Mouse (Mus musculus) cerebellum, adult 2 months (tissue): ENCODE data around the gene Dlgap4. TPM values are rescaled to one million over a fixed set of nuclear protein-coding genes. Genes with fewer than 3 reads are reported as not detected.

ENCODE experiments used
- DNase-seq, 2 experiments: peaks; one replicate each; pipeline ENCODE4 v3.0.0; 2021
- H3K27ac ChIP-seq: fragments of 200-500 bp; 2 replicates; pipeline ENCODE4 v1.5.1; 2012; ENCODE audit warnings: low read length, control low read depth, inconsistent platforms; ENCODE audit not compliant: insufficient read depth
- H3K27me3 ChIP-seq: fragments of 200-500 bp; 2 replicates; pipeline ENCODE4 v1.6.1; 2012; ENCODE audit warnings: inconsistent platforms, mild to moderate bottlenecking, low read length, moderate library complexity; ENCODE audit not compliant: control insufficient read depth, insufficient read depth
- H3K4me1 ChIP-seq: fragments of 200-500 bp; 2 replicates; pipeline ENCODE4 v1.6.1; 2011; ENCODE audit warnings: low read length; ENCODE audit not compliant: control insufficient read depth, insufficient read depth
- H3K4me3 ChIP-seq: fragments of 200-500 bp; replicated peaks from 2 replicates; pipeline ENCODE3; 2011; ENCODE audit warnings: mild to moderate bottlenecking, low read depth, low read length, control low read depth; ENCODE audit not compliant: insufficient read depth
- CTCF ChIP-seq: fragments of 200-500 bp; IDR thresholded peaks from 2 replicates; pipeline ENCODE4 v1.5.1; 2011; ENCODE audit warnings: low read depth, mild to moderate bottlenecking, control low read depth, low read length, moderate library complexity, borderline replicate concordance; ENCODE audit not compliant: insufficient read depth
- POLR2A ChIP-seq: fragments of 200-500 bp; IDR thresholded peaks from 2 replicates; pipeline ENCODE4 v1.6.1; 2011; ENCODE audit warnings: low read length, control low read depth, borderline replicate concordance; ENCODE audit not compliant: insufficient read depth
- WGBS: fragments of 180-500 bp; shearing (Covaris S2); methylation state at CpG from one replicate; pipeline ENCODE4 v1.1.7; 2018; 5-methylcytosine and 5-hydroxymethylcytosine counted together
- polyA plus RNA-seq: library from polyadenylated mRNA; depleted of rRNA; stranded (reverse); fragments of >200 nt; gene quantifications from 2 replicates; pipeline ENCODE4 v1.2.3, GENCODE M21; 2012

Dlgap4 gene
- polyA plus RNA-seq, 1 experiment: 130 TPM

GRCm38 (mm10) chr2:156775455-156776435 is 162.2 kb downstream of the Dlgap4 start:
- Histone ChIP-seq H3K4me3 (no peak overlapping the region), H3K27ac (no peak overlapping the region), H3K4me1 (no peaks in the 10 kb centered on the region; the same call in 1 of the 2 replicates), H3K27me3 (no peaks in the 10 kb centered on the region)
- no peak for DNase-seq
- TF ChIP-seq CTCF: no peak
- no peak for TF ChIP-seq POLR2A
- WGBS: 29% methylated on average over 17 of the region's 17 CpGs

DNA sequence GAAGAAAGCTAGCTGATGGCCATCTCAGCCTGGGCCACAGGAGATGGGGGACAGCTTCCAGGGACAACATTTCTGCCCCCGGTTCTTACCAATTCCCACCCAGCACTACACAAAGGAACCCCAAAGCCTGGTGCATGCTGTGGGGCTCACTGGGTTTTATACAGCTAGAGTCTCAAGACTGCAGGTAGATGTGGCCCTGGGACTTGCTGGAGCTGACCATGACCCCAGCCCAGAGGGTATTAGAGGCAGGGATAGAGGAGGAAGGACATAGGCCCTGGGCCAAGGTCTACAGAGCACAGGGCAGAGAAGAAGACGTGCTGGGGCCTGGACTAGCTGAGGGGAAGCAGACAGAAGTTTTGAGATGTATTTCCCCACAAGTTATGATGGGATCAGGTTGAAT is 163.4 kb downstream of the Dlgap4 start:
- TF ChIP-seq CTCF: no peak
- no peak for TF ChIP-seq POLR2A
- no peaks in the 10 kb centered on the region for H3K27me3 ChIP-seq
- H3K4me3 ChIP-seq: no peak overlapping the region
- H3K4me1 ChIP-seq: no peaks in the 10 kb centered on the region; the same call in 1 of the 2 replicates
- H3K27ac ChIP-seq: no peak overlapping the region
- WGBS: 93% methylated on average over 2 of the region's 2 CpGs
- DNase-seq: no peak

GRCm38 (mm10) chr2:156777326-156778004 is 164.0 kb downstream of the Dlgap4 start:
- Histone ChIP-seq H3K4me3 (no peak overlapping the region), H3K27ac (no peak overlapping the region), H3K4me1 (no peaks in the 10 kb centered on the region; the same call in 1 of the 2 replicates), H3K27me3 (no peaks in the 10 kb centered on the region)
- TF ChIP-seq POLR2A (no peak), CTCF (no peak)
- WGBS: 43% methylated on average over 7 of the region's 7 CpGs
- DNase-seq: no peak

DNA sequence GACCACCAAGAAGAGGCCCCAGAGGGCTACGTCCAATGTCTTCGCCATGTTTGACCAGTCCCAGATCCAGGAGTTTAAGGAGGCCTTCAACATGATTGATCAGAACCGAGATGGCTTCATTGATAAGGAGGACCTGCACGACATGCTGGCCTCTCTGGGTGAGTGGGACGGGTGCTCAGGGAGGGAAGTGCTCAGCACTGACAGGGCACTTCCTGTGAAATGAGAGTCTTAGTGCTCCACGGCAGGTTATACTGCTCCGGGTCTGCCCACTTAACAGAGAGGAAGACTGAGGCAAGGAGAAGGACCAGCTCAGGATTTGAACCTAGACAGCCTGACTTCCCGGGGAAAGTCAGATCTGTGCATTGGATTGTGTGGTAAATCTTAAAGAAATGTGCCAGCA is 165.1 kb downstream of the Dlgap4 start:
- H3K27me3 ChIP-seq: no peaks in the 10 kb centered on the region
- H3K4me3 ChIP-seq: no peak overlapping the region
- no peak for DNase-seq
- no peaks in the 10 kb centered on the region; the same call in 1 of the 2 replicates for H3K4me1 ChIP-seq
- no peak overlapping the region for H3K27ac ChIP-seq
- no peak for TF ChIP-seq CTCF
- no peak for TF ChIP-seq POLR2A
- WGBS: 86% methylated on average over 8 of the region's 8 CpGs

- Histone ChIP-seq H3K27me3 (no peaks in the 10 kb centered on the region), H3K4me1 (no peaks in the 10 kb centered on the region; the same call in 1 of the 2 replicates), H3K27ac (no peak overlapping the region), H3K4me3 (no peak overlapping the region)
- WGBS: 42% methylated on average over 5 of the region's 5 CpGs
- no peak for DNase-seq
- TF ChIP-seq CTCF (no peak), POLR2A (no peak)
Measured at GRCm38 (mm10) chr2:156779036-156779435, 165.5 kb downstream of the Dlgap4 start.

GRCm38 (mm10) chr2:156779488-156779887 is 166.0 kb downstream of the Dlgap4 start:
- H3K27me3 ChIP-seq: no peaks in the 10 kb centered on the region
- no peaks in the 10 kb centered on the region; the same call in 1 of the 2 replicates for H3K4me1 ChIP-seq
- 65% methylated on average over 2 of the region's 2 CpGs for WGBS
- no peak overlapping the region for H3K27ac ChIP-seq
- H3K4me3 ChIP-seq: no peak overlapping the region
- no peak for TF ChIP-seq POLR2A
- no peak for TF ChIP-seq CTCF
- no peak for DNase-seq

- 74% methylated on average over 9 of the region's 9 CpGs for WGBS
- Histone ChIP-seq H3K4me1 (no peaks in the 10 kb centered on the region), H3K27me3 (no peaks in the 10 kb centered on the region), H3K27ac (no peak overlapping the region), H3K4me3 (no peak overlapping the region)
- TF ChIP-seq POLR2A (no peak), CTCF (no peak)
- no peak for DNase-seq
Measured at GRCm38 (mm10) chr2:156780129-156780528, 166.6 kb downstream of the Dlgap4 start.
